Mouse (Mus musculus) neutrophil, adult 5-6 weeks (primary cell): ENCODE data around the gene Cfl2. TPM values are rescaled to one million over a fixed set of nuclear protein-coding genes. Genes with fewer than 3 reads are reported as not detected.
"Not testable (repeated sequence)": the region's sequence is repeated elsewhere in the genome, so short reads cannot be mapped to it uniquely, and the experiment has no call there.

Source experiments
- ATAC-seq: fragments of 151-379, 151-347 bp; 2 replicates; pipeline ENCODE4 v1.8.0; 2017; ENCODE audit warnings: mild to moderate bottlenecking, moderate TSS enrichment; ENCODE audit not compliant: insufficient number of reproducible peaks, poor library complexity, low FRiP score, severe bottlenecking; ENCODE audit errors: extremely low read depth
- total RNA-seq: library from RNA; stranded (forward); fragments of 200-1000 nt; gene quantifications from 2 replicates; pipeline ENCODE4 v1.2.3, GENCODE M21; 2017

The Cfl2 gene
- total RNA-seq, 1 experiment from 2014 or later = 33.4 TPM

DNA sequence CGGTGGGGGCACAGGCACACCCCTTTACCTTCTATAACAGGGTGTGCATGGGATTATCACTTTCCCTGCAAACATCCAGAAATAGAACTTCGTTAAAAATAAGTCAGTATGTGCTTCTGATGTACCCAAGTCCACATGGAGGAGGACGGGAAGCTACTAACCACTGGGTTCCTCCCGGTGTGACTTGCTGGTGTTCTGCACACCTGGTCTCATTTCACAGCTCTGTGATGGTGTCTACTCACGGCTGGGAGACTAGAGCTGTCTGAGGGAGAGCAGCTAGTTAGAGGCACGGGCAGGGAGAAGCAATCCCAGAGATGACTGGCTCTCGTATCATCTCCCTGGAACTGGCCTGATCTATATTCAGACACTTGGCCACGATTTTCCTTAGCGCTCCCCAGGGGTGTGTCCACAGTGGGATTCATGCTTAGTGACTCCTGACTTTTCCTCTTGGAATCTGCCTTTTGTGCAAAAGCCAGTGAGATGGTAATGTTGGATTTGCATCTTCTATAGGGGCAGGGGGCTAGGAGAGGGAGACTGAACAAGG, 28.7 kb downstream of the Cfl2 start:
- no peak for ATAC-seq

DNA sequence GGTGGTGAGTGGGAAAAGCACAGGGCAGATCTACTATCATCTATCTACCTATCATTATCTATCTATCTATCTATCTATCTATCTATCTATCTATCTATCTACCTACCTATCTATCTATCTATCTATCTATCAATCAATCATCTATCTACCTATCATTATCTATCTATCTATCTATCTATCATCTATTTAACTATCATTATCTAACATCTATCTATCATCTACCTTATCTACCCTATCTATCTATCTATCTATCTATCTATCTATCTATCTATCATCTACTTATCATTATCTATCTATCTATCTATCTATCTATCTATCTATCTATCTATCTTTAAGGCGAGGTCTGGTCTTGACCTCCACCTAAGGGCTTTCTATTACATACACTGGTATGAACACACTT, 30.8 kb downstream of the Cfl2 start:
- ATAC-seq = not testable (repeated sequence)

DNA sequence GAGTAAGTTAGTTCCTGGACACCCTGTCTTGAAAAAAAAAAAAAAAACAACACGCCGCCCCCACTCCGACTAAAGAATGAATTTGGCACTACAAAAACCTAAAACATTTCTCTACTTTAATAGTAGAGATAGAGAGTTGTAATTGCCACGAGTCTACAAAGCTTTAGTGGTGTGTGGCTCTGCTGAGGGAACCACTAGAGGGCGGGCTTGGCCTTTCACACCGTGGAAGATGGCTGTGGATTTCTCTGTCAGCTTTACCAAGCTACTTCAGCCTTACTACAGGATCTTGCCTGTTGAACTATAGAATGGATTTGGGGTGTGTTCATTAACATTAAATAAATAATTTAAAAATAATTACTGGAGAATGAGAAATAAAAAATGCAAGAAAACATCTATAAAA, 32.1 kb downstream of the Cfl2 start:
- ATAC-seq = peak; percentile 95

DNA sequence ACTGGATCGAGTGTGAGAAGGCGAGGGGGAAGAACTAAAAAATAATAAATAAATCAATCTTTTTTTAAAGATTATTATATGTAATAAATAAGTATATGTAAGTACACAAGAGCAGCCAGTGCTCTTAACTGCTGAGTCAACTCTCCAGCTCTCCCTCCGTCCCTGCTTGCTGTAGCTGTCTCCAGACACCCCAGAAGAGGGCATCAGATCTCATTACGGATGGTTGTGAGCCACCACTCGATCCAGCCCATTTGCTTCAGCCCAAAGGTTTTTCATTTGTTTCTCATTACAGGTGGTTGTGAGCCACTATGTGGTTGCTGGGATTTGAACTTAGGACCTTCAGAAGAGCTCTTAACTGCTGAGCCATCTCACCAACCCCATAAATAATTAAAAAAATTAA, 32.8 kb downstream of the Cfl2 start:
- ATAC-seq = no peak

DNA sequence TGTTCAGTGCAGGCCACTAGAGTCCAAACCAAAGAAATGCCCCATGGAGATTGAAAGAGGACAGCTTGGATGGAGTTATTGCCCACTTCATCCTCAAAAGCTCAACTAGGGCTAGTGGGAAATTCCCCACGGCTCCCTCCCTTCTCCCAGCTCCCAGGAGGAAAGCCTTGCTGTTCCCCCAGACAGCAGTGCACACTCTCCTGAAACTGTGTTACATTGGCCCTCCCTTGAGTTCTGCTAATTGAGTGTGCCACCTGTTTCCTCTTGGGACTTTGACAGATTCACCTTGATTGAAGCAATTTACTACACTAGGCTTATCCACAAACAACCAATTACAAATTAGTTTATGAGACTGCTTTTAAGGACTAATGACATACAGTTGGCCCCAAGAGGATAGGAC, 34.6 kb downstream of the Cfl2 start:
- ATAC-seq = no peak

DNA sequence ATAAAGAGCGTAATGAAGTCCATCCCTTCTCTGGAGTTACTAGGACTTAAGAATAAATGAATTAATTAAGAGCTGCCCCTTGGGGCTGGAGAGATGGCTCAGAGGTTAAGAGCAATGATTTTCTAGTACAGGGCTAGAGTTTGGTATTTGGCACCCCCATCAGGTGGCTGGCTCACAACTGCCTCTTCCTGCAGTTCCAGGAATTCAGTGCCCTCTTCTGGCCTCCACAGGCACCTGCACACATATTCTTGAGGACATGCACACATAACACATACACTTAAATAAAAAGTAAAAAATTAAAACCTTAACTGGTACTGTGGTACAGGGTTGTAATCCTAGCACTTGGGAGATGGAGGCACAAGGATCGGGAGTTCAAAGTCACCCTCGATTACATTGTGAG, 37.5 kb downstream of the Cfl2 start:
- peak; percentile 53; the same call in 1 of the 2 replicates for ATAC-seq

DNA sequence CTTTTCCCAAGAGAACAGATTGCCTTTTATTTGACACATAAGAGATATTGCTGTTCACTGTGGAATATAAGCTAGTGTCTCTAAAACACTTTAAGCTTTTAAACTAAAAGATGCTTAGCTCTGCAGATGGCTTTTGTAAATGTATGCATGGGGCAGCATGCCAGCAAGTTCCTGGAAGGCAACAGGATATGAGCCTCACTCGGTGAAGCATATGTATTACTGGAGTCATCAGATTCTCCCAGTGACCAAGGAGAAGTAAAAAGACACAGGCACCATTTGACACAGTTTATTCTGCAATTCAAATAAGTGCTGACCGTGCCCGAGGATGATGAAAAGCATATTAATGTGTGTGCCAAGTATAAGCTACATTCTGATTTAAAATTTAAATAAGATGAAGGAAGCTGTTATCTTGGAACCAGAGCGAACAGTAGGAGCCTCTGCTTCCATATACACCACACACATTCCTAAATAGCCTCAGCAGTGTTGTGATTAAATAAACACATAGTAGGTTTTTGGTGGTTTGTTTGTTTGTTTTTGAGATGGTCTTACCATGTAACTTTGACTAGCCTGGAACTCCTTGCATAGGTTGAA, 39.7 kb downstream of the Cfl2 start:
- ATAC-seq = no peak

DNA sequence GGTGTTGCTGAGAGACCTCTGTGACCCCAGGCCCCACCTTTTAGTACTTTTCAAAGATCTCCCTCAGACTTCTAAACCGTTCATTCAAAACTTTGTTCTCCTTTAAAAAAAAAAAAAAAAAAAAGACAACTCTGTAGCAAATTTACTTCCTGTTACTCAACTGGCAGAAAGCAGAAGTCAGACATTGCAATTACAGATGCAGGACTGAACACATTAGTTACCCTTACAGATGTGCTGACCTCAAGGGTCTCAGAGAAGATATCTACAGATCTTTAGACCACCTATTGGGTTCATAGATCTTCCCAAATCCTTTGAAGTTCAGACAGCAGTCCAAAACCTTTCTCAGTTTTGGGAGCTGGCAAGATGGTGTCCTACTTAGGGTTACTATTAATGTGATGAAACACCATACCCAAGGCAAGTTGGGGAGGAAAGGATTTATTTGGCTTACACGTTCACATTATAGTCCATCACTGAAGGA, 42.0 kb downstream of the Cfl2 start:
- ATAC-seq = peak; percentile 71; the same call in 1 of the 2 replicates

DNA sequence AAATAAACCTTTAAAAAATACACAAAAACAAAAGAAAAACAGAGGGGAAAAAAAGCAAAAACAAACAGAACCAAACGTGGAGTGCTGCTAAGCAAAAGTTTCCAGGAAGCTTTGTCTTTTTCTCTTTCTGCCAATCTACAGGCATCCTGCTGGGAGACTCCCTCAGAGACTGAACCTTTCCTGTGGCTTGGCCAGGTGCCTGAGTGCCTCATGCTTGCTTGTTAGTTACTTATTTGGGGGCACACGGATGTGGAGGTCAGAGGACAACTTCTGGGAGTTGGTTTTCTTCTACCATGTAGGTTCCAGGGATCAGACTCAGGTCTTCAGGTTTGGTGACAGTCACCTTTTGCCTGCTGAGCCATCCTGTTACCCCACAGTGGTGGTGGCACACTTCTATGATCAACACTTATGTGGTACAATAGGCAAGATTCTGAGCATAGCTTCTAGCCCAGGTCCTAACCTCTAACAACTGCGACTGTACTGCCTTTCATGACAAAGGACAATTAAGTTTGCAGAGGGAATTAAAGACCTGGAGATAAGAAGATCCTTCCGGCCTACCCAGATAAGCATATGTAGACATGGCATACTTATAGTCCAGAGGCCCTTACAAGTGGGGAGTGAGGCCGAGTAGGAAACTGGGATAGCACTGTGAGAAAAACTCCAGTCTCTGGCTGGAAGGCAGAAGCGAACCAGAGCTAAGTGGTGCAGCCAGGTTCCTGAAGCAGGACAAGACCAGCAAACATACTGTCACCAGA, 43.3 kb downstream of the Cfl2 start:
- ATAC-seq = no peak

DNA sequence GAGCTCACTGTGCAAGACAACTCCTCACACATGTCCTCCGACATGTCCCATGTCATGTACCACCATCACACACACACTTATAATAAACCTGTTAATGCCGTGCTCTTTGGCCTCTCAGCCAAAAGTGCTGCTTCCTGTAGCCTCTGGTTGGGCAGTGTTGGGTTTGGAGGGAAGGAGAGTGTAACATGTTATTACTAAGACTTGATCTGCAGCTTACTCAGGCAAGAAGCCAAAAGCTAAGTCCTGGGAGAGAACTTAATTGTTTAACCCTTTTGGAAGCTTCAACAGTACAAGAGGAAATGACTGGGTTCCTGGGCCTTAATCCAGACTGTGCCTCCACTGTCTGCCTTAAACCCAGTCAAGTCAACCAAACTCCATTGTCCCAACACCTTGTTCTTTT, 52.5 kb downstream of the Cfl2 start:
- no peak for ATAC-seq

Other genes starting within 250 kb of the Cfl2 start
- 39.2 and 47.3 TPM in 2 replicates for gene Sptssa, start 206.3 kb downstream of the Cfl2 start, total RNA-seq
- gene Eapp, start 167.0 kb downstream of the Cfl2 start, total RNA-seq = 72.9 and 117 TPM in 2 replicates
- gene Snx6, start 67.2 kb downstream of the Cfl2 start, total RNA-seq = 81.8 and 85.9 TPM in 2 replicates
- not detected in 2 replicates for gene Gm20403, start 123.7 kb upstream of the Cfl2 start, total RNA-seq
- gene Baz1a, start 151.5 kb upstream of the Cfl2 start, total RNA-seq = 143 and 145 TPM in 2 replicates
- 6.5 and 9.2 TPM in 2 replicates for gene 2700097O09Rik, start 217.2 kb upstream of the Cfl2 start, total RNA-seq
- 156 and 159 TPM in 2 replicates for gene Srp54a, start 217.4 kb upstream of the Cfl2 start, total RNA-seq